Mouse (Mus musculus): ENCODE measurements at regions not wholly inside any gene's neighbourhood (a gene's known extent, or its start where the extent isn't known, plus 50 kb on each side); places are given as distances from the start of the nearest gene placed in this dataset.

DNA sequence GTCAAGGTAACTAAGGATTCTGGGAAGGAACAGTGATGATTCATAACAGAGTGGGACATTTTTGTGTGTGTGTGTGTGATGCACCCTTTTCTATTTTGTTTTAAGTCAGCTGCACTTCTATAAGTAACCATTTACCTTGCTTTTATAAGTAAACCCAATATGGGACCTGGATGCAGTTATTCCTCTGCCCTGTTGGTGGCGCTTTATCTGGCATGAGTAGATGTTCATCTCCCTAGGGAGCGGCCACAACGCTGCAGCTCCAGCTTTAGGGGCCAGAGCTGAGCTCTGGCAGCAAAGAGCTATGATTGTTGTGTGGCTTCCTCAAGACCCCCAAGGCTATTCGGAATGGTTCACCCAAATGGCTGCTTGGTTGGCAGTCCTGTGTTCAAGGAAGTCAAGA, 334.5 kb upstream of the Trpc7 start:
- 61% methylated on average over 4 of the region's 4 CpGs for WGBS
- no peak for ATAC-seq (ENCODE audit: insufficient read depth, low read depth)
- H3K36me3 ChIP-seq (replicated peaks; ENCODE audit: control insufficient read depth, insufficient read depth, low read length) = no peaks in the 10 kb centered on the region
- H3K4me3 ChIP-seq (ENCODE audit: low read depth, low read length) = no peak overlapping the region
- H3K4me2 ChIP-seq (ENCODE audit: low read depth, low read length) = no peak overlapping the region
- H3K9ac ChIP-seq (replicated peaks; ENCODE audit: low read depth, low read length) = no peak overlapping the region
- no peaks in the 10 kb centered on the region for H3K4me1 ChIP-seq (ENCODE audit: control insufficient read depth, insufficient read depth)
- no peak for DNase-seq (ENCODE audit: low spot score)
- H3K27ac ChIP-seq (ENCODE audit: low read depth) = no peak overlapping the region
- H3K27me3 ChIP-seq (ENCODE audit: control insufficient read depth, insufficient read depth, low read length) = no peaks in the 10 kb centered on the region
- TF ChIP-seq CTCF (IDR thresholded peaks at IDR 0.05; ENCODE audit: low read depth) (no peak), EP300 (IDR thresholded peaks at IDR 0.05; ENCODE audit: low read depth) (no peak)
- H3K9me3 ChIP-seq (replicated peaks; ENCODE audit: control insufficient read depth, low read length) = no peaks in the 10 kb centered on the region

GRCm38 (mm10) chr13:57221092-57221491, 325.3 kb upstream of the Trpc7 start:
- Histone ChIP-seq H3K9me3 (replicated peaks; ENCODE audit: control insufficient read depth, low read length) (no peaks in the 10 kb centered on the region), H3K4me2 (ENCODE audit: low read depth, low read length) (no peak overlapping the region), H3K4me1 (ENCODE audit: control insufficient read depth, insufficient read depth) (no peaks in the 10 kb centered on the region), H3K36me3 (replicated peaks; ENCODE audit: control insufficient read depth, insufficient read depth, low read length) (no peaks in the 10 kb centered on the region), H3K27ac (ENCODE audit: low read depth) (no peak overlapping the region), H3K4me3 (ENCODE audit: low read depth, low read length) (no peak overlapping the region), H3K9ac (replicated peaks; ENCODE audit: low read depth, low read length) (no peak overlapping the region), H3K27me3 (ENCODE audit: control insufficient read depth, insufficient read depth, low read length) (no peaks in the 10 kb centered on the region)
- no peak for TF ChIP-seq EP300 (IDR thresholded peaks at IDR 0.05; ENCODE audit: low read depth)
- no peak for TF ChIP-seq CTCF (IDR thresholded peaks at IDR 0.05; ENCODE audit: low read depth)
- DNase-seq (ENCODE audit: low spot score) (no peak), ATAC-seq (ENCODE audit: insufficient read depth, low read depth) (no peak)
- 43% methylated on average over 8 of the region's 8 CpGs for WGBS

DNA sequence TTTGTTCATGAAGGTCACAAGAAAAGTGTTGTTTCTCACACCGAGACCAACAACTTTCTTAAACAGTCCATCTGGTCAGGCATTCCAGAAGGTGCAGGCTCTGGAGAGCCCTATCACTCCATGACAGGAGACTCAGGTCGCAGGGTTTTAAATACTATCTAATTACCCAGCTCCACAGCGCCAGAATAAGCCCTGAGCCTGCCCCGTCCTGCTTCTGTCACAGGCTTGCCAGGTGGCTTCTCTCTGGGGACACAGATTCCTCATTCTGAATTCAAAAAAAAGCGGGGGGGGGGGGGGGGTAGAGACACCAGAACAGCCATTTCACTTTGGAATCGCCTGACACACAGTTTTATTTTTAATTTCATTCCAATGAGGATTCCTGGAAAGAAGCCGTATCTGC, 320.4 kb upstream of the Trpc7 start:
- Histone ChIP-seq H3K4me1 (ENCODE audit: control insufficient read depth, insufficient read depth) (no peaks in the 10 kb centered on the region), H3K9me3 (replicated peaks; ENCODE audit: control insufficient read depth, low read length) (no peaks in the 10 kb centered on the region), H3K4me3 (ENCODE audit: low read depth, low read length) (no peak overlapping the region), H3K36me3 (replicated peaks; ENCODE audit: control insufficient read depth, insufficient read depth, low read length) (no peaks in the 10 kb centered on the region), H3K27me3 (ENCODE audit: control insufficient read depth, insufficient read depth, low read length) (no peaks in the 10 kb centered on the region), H3K9ac (replicated peaks; ENCODE audit: low read depth, low read length) (no peak overlapping the region), H3K4me2 (ENCODE audit: low read depth, low read length) (no peak overlapping the region), H3K27ac (ENCODE audit: low read depth) (no peak overlapping the region)
- ATAC-seq (ENCODE audit: insufficient read depth, low read depth) = no peak
- no peak for DNase-seq (ENCODE audit: low spot score)
- WGBS = 33% methylated on average over 7 of the region's 7 CpGs
- TF ChIP-seq EP300 (IDR thresholded peaks at IDR 0.05; ENCODE audit: low read depth) = no peak
- TF ChIP-seq CTCF (IDR thresholded peaks at IDR 0.05; ENCODE audit: low read depth) = no peak

- 53% methylated on average over 1 of the region's 1 CpGs for WGBS
- H3K9ac ChIP-seq (replicated peaks; ENCODE audit: low read depth, low read length) = no peak overlapping the region
- no peak for TF ChIP-seq CTCF (IDR thresholded peaks at IDR 0.05; ENCODE audit: low read depth)
- TF ChIP-seq EP300 (IDR thresholded peaks at IDR 0.05; ENCODE audit: low read depth) = no peak
- H3K36me3 ChIP-seq (replicated peaks; ENCODE audit: control insufficient read depth, insufficient read depth, low read length) = no peaks in the 10 kb centered on the region
- no peak overlapping the region for H3K27ac ChIP-seq (ENCODE audit: low read depth)
- DNase-seq (ENCODE audit: low spot score) (no peak), ATAC-seq (ENCODE audit: insufficient read depth, low read depth) (no peak)
- H3K9me3 ChIP-seq (replicated peaks; ENCODE audit: control insufficient read depth, low read length) = no peaks in the 10 kb centered on the region
- no peaks in the 10 kb centered on the region for H3K4me1 ChIP-seq (ENCODE audit: control insufficient read depth, insufficient read depth)
- H3K27me3 ChIP-seq (ENCODE audit: control insufficient read depth, insufficient read depth, low read length) = no peaks in the 10 kb centered on the region
- no peak overlapping the region for H3K4me2 ChIP-seq (ENCODE audit: low read depth, low read length)
- no peak overlapping the region for H3K4me3 ChIP-seq (ENCODE audit: low read depth, low read length)
Observed at GRCm38 (mm10) chr13:57212251-57212650, 316.5 kb upstream of the Trpc7 start.

- WGBS = 58% methylated on average over 3 of the region's 3 CpGs
Observed at GRCm38 (mm10) chr13:57191195-57191594, 295.4 kb upstream of the Trpc7 start.

DNA sequence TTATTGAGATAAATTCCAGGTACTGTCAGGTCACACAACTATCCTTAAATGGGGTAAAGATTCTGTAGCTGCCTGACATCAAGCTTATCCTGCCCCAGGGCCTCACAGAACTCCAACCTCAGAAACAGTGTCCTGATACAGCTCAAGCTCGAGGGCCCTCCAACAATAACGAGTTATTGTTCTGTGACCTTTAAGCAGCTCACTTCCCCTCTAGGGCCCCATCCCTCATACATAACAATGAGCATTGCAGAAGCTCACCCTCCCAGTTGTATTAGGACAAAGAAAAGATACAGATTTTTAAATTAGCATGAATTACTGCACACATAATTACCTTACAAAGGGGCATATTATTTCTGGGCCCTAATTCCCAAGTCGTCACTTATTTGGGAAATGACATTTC, 293.5 kb upstream of the Trpc7 start:
- DNase-seq (ENCODE audit: low spot score) (no peak), ATAC-seq (ENCODE audit: insufficient read depth, low read depth) (no peak)
- no peak for TF ChIP-seq EP300 (IDR thresholded peaks at IDR 0.05; ENCODE audit: low read depth)
- no peak for TF ChIP-seq CTCF (IDR thresholded peaks at IDR 0.05; ENCODE audit: low read depth)
- no peaks in the 10 kb centered on the region for H3K36me3 ChIP-seq (replicated peaks; ENCODE audit: control insufficient read depth, insufficient read depth, low read length)
- H3K27ac ChIP-seq (ENCODE audit: low read depth) = no peak overlapping the region
- no peaks in the 10 kb centered on the region for H3K27me3 ChIP-seq (ENCODE audit: control insufficient read depth, insufficient read depth, low read length)
- H3K4me1 ChIP-seq (ENCODE audit: control insufficient read depth, insufficient read depth) = no peaks in the 10 kb centered on the region
- no peak overlapping the region for H3K4me3 ChIP-seq (ENCODE audit: low read depth, low read length)
- WGBS = 43% methylated on average over 3 of the region's 3 CpGs
- 0 out of 2 replicates have a peak, but pooled peaks cover 2% of the 10 kb centered on the region for H3K9me3 ChIP-seq (replicated peaks; ENCODE audit: control insufficient read depth, low read length)
- no peak overlapping the region for H3K4me2 ChIP-seq (ENCODE audit: low read depth, low read length)
- no peak overlapping the region for H3K9ac ChIP-seq (replicated peaks; ENCODE audit: low read depth, low read length)

More at GRCm38 (mm10) chr13:57191195-57191594, 295.4 kb upstream of the Trpc7 start:
- Histone ChIP-seq H3K4me3 (ENCODE audit: low read depth, low read length) (no peak overlapping the region), H3K36me3 (replicated peaks; ENCODE audit: control insufficient read depth, insufficient read depth, low read length) (no peaks in the 10 kb centered on the region), H3K4me2 (ENCODE audit: low read depth, low read length) (no peak overlapping the region), H3K9me3 (replicated peaks; ENCODE audit: control insufficient read depth, low read length) (0 out of 2 replicates have a peak, but pooled peaks cover 2% of the 10 kb centered on the region), H3K9ac (replicated peaks; ENCODE audit: low read depth, low read length) (no peak overlapping the region), H3K27ac (ENCODE audit: low read depth) (no peak overlapping the region), H3K27me3 (ENCODE audit: control insufficient read depth, insufficient read depth, low read length) (no peaks in the 10 kb centered on the region), H3K4me1 (ENCODE audit: control insufficient read depth, insufficient read depth) (no peaks in the 10 kb centered on the region)
- no peak for TF ChIP-seq EP300 (IDR thresholded peaks at IDR 0.05; ENCODE audit: low read depth)
- TF ChIP-seq CTCF (IDR thresholded peaks at IDR 0.05; ENCODE audit: low read depth) = no peak
- DNase-seq (ENCODE audit: low spot score) (no peak), ATAC-seq (ENCODE audit: insufficient read depth, low read depth) (no peak)
